7 mouse cellular contexts compared by ENCODE assay signal in genomic region chr1:134962053-134962803, GRCm38 (mm10). TPM values are rescaled to one million over a fixed set of nuclear protein-coding genes. Genes with fewer than 3 reads are reported as not detected.
DNase-seq lines count a peak whose midpoint lies in the region; ATAC-seq and TF ChIP-seq lines count a peak whose summit lies in the region.

Gene Ube2t, plus strand, starts transcription at chr1:134962565.

- intact Hi-C loops in left cerebral cortex, postnatal 4 days (cut with DNase I) = no loop called here

- peak within 1 kb of the TSS; percentile 57 for H3K9ac ChIP-seq in intestine, postnatal 0 days (ENCODE audit: low read depth, low read length)
- H3K9ac ChIP-seq in midbrain, embryonic 12.5 days (replicated peaks) = peak within 1 kb of the TSS; percentile 48

- TF ChIP-seq CTCF in intestine, postnatal 0 days (IDR thresholded peaks at IDR 0.05; ENCODE audit: low read depth) = no peak
- TF ChIP-seq CTCF in small intestine, adult 2 months (IDR thresholded peaks at IDR 0.05; ENCODE audit: extremely low read depth, insufficient read length, insufficient replicate concordance, low read depth, low read length) = no peak

- no peaks in the 10 kb centered on the region for H3K9me3 ChIP-seq in embryonic facial prominence, embryonic 10.5 days
- no peaks in the 10 kb centered on the region for H3K9me3 ChIP-seq in intestine, postnatal 0 days (ENCODE audit: control insufficient read depth)
- no peaks in the 10 kb centered on the region for H3K9me3 ChIP-seq in midbrain, embryonic 12.5 days

- peaks cover 13% of the 10 kb centered on the region for H3K36me3 ChIP-seq in embryonic facial prominence, embryonic 10.5 days (replicated peaks)
- H3K36me3 ChIP-seq in intestine, postnatal 0 days (ENCODE audit: control insufficient read depth, insufficient read depth) = no peaks in the 10 kb centered on the region
- H3K36me3 ChIP-seq in midbrain, embryonic 12.5 days = 0 out of 2 replicates have a peak, but pooled peaks cover 4% of the 10 kb centered on the region
- no peaks in the 10 kb centered on the region for H3K36me3 ChIP-seq in small intestine, adult 2 months (ENCODE audit: control insufficient read depth, insufficient read depth, low read length)

- peak within 1 kb of the TSS; percentile 77 for H3K4me3 ChIP-seq in embryonic facial prominence, embryonic 10.5 days
- peak within 1 kb of the TSS; percentile 81 for H3K4me3 ChIP-seq in intestine, postnatal 0 days (ENCODE audit: low read depth, low read length)
- peak within 1 kb of the TSS; percentile 55 for H3K4me3 ChIP-seq in midbrain, embryonic 12.5 days
- peak within 1 kb of the TSS; percentile 94 for H3K4me3 ChIP-seq in small intestine, adult 2 months (ENCODE audit: low read depth, low read length)

- TF ChIP-seq POLR2A in small intestine, adult 2 months (IDR thresholded peaks at IDR 0.05; ENCODE audit: low read depth, low read length) = peak; percentile 61

- peak; percentile 99 for ATAC-seq in intestine, postnatal 0 days
- ATAC-seq in midbrain, embryonic 12.5 days (ENCODE audit: low FRiP score, low read depth) = peak; percentile 99

- WGBS in embryonic facial prominence, embryonic 10.5 days = 3% methylated on average over 50 of the region's 50 CpGs
- WGBS in intestine, postnatal 0 days = 2% methylated on average over 50 of the region's 50 CpGs
- WGBS in midbrain, embryonic 12.5 days = 3% methylated on average over 47 of the region's 50 CpGs
- 2% methylated on average over 50 of the region's 50 CpGs for WGBS in small intestine, adult 2 months

- peak; percentile 97 for DNase-seq in adrenal gland, postnatal 10 days
- DNase-seq in embryonic facial prominence, embryonic 10.5 days (ENCODE audit: low spot score) = peak; percentile 96
- DNase-seq in gonadal fat pad, adult 2 months (ENCODE audit: low read depth) = peak; percentile 40
- DNase-seq in left cerebral cortex, postnatal 4 days = peak; percentile 97

- peak within 1 kb of the TSS; percentile 89 for H3K27ac ChIP-seq in embryonic facial prominence, embryonic 10.5 days (replicated peaks)
- H3K27ac ChIP-seq in intestine, postnatal 0 days (ENCODE audit: low read depth, low read length) = no peak within 1 kb of the TSS
- H3K27ac ChIP-seq in midbrain, embryonic 12.5 days (replicated peaks) = no peak within 1 kb of the TSS
- no peak within 1 kb of the TSS for H3K27ac ChIP-seq in small intestine, adult 2 months (ENCODE audit: insufficient read depth, low read depth, low read length)

- no peaks in the 10 kb centered on the region; the same call in 1 of the 2 replicates for H3K27me3 ChIP-seq in embryonic facial prominence, embryonic 10.5 days (replicated peaks; ENCODE audit: low read depth, poor library complexity, severe bottlenecking)
- no peaks in the 10 kb centered on the region for H3K27me3 ChIP-seq in intestine, postnatal 0 days (replicated peaks; ENCODE audit: control insufficient read depth, insufficient read depth, low read length)
- H3K27me3 ChIP-seq in midbrain, embryonic 12.5 days = peaks cover 8% of the 10 kb centered on the region
- H3K27me3 ChIP-seq in small intestine, adult 2 months (ENCODE audit: control insufficient read depth, insufficient read depth, low read length) = no peaks in the 10 kb centered on the region

- peaks cover 18% of the 10 kb centered on the region for H3K4me1 ChIP-seq in embryonic facial prominence, embryonic 10.5 days
- no peaks in the 10 kb centered on the region for H3K4me1 ChIP-seq in intestine, postnatal 0 days (replicated peaks; ENCODE audit: control insufficient read depth, insufficient read depth, low read length)
- H3K4me1 ChIP-seq in midbrain, embryonic 12.5 days = peaks cover 17% of the 10 kb centered on the region
- peaks cover 2% of the 10 kb centered on the region; the same call in 1 of the 2 replicates for H3K4me1 ChIP-seq in small intestine, adult 2 months (ENCODE audit: control insufficient read depth, insufficient read depth, insufficient read length, low read length)

- H3K4me2 ChIP-seq in intestine, postnatal 0 days (replicated peaks; ENCODE audit: low read depth) = peak within 1 kb of the TSS; percentile 75
- peak within 1 kb of the TSS; percentile 69 for H3K4me2 ChIP-seq in midbrain, embryonic 12.5 days (replicated peaks)

RNA-seq across cellular contexts. Expression of gene Ube2t, which starts in this region (rescaled TPM):
- total RNA-seq in adrenal gland, postnatal 10 days (2021) = 1 to 10 TPM; 5.1 to 6.6 TPM
- 52.2 and 55.5 TPM in 2 replicates for polyA plus RNA-seq in embryonic facial prominence, embryonic 10.5 days (2016; fragmentation: Nextera tagmentation; extraction: Ambion mirVana)
- 0.95 and 1.3 TPM in 2 replicates for polyA plus RNA-seq in gonadal fat pad, adult 2 months (2012; rRNA removed)
- 9.4 and 12.3 TPM in 2 replicates for polyA plus RNA-seq in intestine, postnatal 0 days (2015; fragmentation: Nextera tagmentation; extraction: Ambion mirVana)
- 1 to 10 TPM; 2.3 to 3.0 TPM for total RNA-seq in left cerebral cortex, postnatal 4 days (2021)
- polyA plus RNA-seq in midbrain, embryonic 12.5 days (2016; fragmentation: Nextera tagmentation; extraction: Ambion mirVana) = 43.2 and 43.9 TPM in 2 replicates
- 0.58 and 1.4 TPM in 2 replicates for polyA plus RNA-seq in small intestine, adult 2 months (2012; rRNA removed)

Comparison
In these comparisons a context has a peak if more than half of its experiments do, and no peak if none do; other contexts are left out.
1. DNase-seq: peak in every context shown above with its lines; median percentile 97 in adrenal gland, postnatal 10 days; 97 in left cerebral cortex, postnatal 4 days; 96 in embryonic facial prominence, embryonic 10.5 days; 40 in gonadal fat pad, adult 2 months.